ENCODE assay signal across 17 mouse cellular contexts in the genomic region with DNA sequence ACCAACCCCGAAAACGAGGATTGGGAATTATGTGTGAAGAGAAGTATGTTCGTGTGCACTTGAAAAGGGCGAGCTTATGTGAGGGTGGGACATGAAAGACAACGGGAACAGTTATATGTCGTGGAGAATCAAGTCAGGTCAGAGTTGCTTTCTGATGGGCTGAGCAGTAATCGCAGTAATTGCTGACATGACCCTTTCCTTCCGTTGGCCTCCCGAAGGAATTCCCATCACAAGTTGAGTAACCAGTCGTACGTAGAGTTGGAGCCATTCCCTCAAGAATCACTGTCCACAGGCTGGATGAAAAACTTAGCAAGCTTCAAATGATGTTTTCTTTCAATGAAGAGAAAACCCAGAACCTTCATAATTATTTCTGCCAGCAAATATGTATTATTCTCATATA.
"Had no signal": no experiment of that assay in that cellular context is flagged by ENCODE, and none has a peak within 500 bp of the region (broad histone marks: within the 10 kb centered on the region; RNA-seq: fewer than 3 reads in every experiment).

No protein-coding gene starts in this region.

- H3K27ac ChIP-seq: limb, embryonic 10.5 days; limb, embryonic 13.5 days; liver, embryonic 13.5 days had no signal

- H3K27me3 ChIP-seq: limb, embryonic 13.5 days; liver, embryonic 13.5 days had no signal

- H3K4me3 ChIP-seq: limb, embryonic 10.5 days; limb, embryonic 13.5 days; liver, embryonic 13.5 days had no signal

- DNase-seq: kidney, adult 18-20 months; kidney, adult 9 months; kidney, postnatal 14 days; kidney, postnatal 4 days; layer of hippocampus, adult 9-11 months; liver; liver, embryonic 13.5 days; lung, embryonic 14.5 days; lung, postnatal 10 days; lung, postnatal 4 days; midbrain, embryonic 14.5 days; right cerebral cortex, postnatal 25 days; thymus, adult 18-20 months; thymus, postnatal 36 days had no signal

- H3K36me3 ChIP-seq: limb, embryonic 10.5 days; limb, embryonic 13.5 days; liver, embryonic 13.5 days had no signal

- H3K4me1 ChIP-seq: limb, embryonic 10.5 days; limb, embryonic 13.5 days; liver, embryonic 13.5 days had no signal

- H3K9ac ChIP-seq: limb, embryonic 13.5 days; liver, embryonic 13.5 days; lung, embryonic 14.5 days had no signal

- H3K9me3 ChIP-seq: limb, embryonic 10.5 days; limb, embryonic 13.5 days; liver, embryonic 13.5 days had no signal

- H3K4me2 ChIP-seq: limb, embryonic 13.5 days; liver, embryonic 13.5 days; lung, embryonic 14.5 days; midbrain, embryonic 11.5 days had no signal
